Mouse (Mus musculus): ENCODE results near the gene Mpp3. TPM values are rescaled to one million over a fixed set of nuclear protein-coding genes. Genes with fewer than 3 reads are reported as not detected.

The Mpp3 gene
- total RNA-seq, 2 experiments from 2014 or later: 5.5 to 7.4 TPM

DNA sequence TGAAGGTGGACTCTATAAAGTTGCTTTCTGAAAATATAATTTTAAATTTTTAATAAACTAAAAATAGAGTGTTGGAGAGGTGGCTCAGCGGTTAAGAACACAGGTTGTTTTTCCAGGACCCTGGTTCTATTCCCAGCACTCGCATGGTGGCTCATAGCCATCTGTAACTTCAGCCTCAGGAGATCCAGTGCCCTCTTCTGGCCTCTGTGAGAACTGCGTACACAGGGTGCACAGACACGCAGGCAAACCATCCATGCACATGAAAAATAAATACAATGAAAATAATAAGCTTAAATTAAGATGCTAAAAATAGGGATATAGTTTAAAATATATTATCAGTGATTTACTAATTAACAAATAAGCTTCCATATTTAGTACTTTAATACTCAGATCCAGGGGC, 12.4 kb upstream of the Mpp3 start:
- DNase-seq: no peak
- intact Hi-C loops (cut with DNase I): loop anchor here (1.0 to 5.0 kb wide), 2 partner anchors 54 to 123 kb away; no protein-coding TSS in a partner anchor

DNA sequence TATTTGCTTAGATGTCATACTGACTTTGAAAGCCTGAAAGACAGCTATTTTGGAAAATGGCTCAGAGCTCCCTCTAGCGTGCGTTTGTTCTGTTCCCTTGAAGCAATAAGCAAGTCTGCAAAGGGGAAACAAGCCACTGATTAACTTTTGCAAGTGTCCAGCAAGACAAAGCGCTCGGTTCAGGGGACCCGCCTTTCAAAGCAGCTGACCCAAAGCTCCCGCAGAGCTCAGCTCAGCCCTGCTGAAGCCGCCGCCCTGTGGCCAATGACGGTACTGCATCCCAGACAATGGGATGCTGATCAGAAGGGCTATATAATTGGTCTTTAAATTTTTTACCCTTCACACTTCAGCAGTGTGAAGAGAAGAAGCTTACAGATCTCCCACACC, 11.9 kb upstream of the Mpp3 start:
- peak; percentile 91 to 95 for DNase-seq
- intact Hi-C loops (cut with DNase I): loop anchor here (1.0 to 5.0 kb wide), 2 partner anchors 54 to 123 kb away; no protein-coding TSS in a partner anchor

DNA sequence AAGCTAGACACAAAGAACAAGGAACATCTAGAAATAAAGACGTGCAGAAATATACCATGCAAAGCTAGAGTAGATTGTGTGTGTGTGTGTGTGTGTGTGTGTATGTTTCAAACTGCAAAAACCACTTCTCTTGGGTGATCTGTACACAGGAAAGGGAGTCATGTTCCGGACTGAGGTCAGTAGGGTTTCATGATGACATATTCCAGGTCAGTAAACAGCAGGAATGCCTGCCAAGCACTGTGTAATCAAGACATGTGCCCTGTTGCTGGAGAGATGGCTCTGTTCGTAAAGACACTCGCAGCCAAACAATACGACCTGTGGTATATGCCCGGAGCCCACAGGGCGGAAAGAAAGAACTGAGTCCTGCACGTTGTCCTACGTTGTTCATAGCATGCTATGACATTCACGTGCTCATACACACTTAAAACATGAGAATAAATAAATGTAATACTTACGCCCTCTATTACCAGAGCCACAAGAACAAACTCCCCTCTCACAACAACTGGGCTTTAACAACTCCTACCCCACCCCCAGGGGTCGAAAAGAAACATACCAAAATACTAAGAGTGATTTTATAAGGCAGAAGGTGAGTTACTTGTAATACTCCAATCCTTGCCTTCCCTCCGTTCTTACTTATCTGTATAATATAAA, 11.4 kb upstream of the Mpp3 start:
- intact Hi-C loops (cut with DNase I): loop anchor here (1.0 to 5.0 kb wide), 2 partner anchors 53 to 122 kb away; no protein-coding TSS in a partner anchor
- peak in 1 of 2 experiments; percentile 40 for DNase-seq

DNA sequence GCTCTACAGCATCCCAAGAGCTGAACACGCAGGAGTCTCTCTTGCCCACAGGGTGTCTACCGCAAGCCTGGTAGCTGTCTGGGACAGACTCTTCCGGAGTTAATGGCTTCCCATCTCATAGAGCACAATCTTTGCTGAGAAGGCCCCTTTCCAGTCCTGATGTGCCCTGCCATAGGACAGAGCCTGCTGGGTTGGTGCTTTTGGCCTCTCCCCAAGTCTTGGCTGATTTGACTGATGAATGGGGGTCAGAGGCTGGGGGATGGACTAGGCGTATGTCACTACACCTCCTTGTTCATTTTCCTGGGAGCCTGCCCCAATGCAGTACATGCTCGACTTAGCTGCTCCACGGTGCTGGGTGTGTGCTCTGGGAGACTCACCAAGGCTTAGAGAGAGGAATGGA, 9.5 kb upstream of the Mpp3 start:
- intact Hi-C loops (cut with DNase I): no loop called here
- no peak for DNase-seq

DNA sequence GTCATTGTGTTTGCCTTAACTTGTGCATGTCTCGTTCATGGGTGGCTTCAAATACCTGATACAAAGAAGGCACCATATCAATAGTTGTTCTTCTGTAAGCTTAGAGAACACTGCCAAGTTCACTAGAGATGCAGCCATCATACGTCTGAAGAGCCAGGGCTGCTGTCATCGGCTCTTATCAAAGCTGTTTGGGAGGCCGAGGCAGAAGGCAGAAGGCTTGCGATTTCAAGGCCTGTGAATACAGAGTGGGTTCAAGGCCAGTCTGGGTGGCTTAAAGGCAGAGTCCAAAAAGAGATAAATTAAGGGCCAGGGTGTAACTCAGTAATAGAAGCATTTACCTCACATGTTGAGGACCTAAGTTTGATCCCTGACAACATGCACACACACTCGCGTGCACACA, 8.1 kb upstream of the Mpp3 start:
- intact Hi-C loops (cut with DNase I): no loop called here
- DNase-seq: no peak

DNA sequence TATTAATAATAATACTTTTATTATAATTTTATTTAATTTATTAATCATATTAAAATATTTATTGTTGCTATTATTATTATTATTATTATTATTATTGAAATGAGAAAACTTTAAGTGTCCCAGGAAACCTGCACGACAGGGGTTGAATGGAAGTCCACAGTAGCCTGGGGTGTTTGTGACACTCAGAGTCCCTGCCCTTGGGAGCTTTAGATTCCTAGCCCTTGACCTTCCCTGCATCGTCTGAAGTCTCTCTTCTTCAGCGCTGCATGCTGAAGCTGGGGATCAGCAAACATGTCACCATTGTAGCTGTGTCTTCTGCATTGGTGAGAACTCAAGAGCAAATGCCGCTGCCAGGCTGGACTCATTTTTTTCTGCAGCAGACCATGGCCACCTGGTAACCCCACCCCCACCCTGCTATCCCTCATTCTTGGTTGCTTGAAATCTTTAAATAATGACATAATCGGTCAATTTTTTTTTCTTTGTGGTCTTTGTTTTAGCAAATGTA, 7.2 kb upstream of the Mpp3 start:
- intact Hi-C loops (cut with DNase I): no loop called here
- no peak for DNase-seq

DNA sequence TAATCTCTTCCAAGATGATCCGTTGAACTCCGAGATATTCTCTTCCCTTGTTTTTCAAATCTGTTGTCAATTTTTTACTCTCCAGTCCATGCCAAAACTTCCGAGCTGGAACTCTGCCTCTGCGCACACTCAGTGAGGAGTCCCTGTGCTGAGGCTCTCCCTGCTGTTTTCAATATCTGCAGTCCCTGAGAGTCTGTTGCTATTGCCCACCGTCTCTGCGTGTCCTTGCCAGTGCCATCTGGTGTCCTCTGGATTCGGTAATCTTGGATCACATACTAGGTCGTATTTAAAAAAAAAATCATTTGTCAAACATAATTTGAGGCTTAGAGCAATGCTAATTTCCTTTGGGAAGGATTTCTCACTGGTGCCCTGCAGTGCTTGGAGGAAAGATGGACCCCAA, 6.6 kb upstream of the Mpp3 start:
- intact Hi-C loops (cut with DNase I): no loop called here
- no peak for DNase-seq

DNA sequence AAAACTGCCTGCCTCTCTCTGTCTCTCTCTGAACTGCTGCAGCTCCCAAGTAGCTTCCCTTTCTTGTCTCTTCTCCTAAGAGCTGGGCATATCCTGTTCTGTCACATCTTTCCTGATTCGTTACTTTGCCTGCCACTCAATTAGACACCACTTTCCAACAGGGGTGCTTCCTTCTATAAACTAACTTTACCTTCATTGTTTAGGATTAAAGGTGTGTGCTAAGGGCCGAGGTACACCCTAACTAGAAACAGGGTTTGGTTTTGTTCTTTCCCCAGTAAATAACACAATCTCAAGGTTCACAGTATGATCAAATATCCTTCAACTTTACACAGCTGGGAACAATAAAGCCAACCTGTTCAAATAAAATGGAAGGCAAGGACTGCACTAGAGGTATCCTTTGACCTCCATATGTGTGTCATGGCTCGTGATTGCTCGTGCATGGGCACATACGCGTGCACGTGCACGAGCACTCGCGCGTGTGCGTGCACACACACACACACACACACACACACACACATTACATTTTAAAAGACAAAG, 4.9 kb upstream of the Mpp3 start:
- DNase-seq: no peak
- intact Hi-C loops (cut with DNase I): no loop called here

DNA sequence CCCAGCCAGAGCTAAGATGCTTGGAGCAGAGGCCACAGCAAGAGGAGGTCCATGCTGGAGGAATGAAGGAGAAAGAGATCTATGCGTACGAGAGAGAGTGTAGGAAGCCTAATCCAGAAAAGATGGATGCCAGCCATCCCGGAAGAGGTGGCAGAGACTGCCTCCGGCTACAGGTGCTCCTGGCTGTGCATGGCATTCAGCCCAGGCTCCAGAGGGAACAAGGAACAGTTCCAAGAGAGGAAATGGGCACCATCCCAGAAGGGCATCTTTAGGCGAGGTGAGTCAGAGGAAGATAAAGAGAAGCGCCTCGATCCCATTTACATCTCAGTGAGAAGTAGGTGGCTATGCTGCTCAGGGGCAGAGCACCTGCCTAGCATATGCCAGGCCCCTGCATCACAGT, 2.9 kb upstream of the Mpp3 start:
- intact Hi-C loops (cut with DNase I): no loop called here
- DNase-seq: no peak

DNA sequence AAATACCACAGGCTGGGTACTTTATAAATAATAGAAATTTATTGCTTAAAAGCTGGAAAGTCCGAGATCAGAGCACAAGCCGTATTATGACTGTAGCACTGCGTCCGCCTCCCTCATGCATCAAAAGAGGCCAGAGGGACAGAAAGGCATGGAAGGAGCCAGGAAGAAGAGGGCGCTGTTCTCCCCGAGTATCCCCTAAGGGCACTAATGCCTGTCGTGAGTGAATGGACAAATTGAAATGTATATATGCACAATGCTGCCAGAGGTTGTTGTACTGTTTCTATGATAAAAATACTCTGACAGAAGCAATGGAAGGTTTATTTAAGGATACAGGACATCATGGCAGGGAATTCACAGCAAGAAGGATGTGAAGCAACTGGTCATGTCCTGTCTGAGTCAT, 1.7 kb upstream of the Mpp3 start:
- no peak for DNase-seq
- intact Hi-C loops (cut with DNase I): no loop called here

DNA sequence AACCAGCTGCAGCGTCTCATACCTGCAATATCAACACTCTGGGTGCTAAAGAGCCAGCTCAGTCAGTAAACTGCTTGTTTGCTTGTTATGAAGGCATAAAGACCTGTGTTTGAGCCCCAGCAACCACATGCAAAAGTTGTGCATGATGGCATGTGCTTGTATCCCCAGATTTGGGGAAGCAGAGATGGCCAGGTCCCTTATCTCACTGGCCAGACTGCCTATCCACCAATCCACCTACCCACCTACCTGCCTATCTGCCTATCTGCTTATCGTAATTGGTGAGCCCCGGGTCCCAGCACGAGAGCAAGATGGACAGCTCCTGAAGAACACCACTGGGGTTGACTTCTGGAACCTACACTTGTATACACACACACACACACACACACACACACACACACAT, 1.0 kb upstream of the Mpp3 start:
- no peak for DNase-seq
- intact Hi-C loops (cut with DNase I): no loop called here

DNA sequence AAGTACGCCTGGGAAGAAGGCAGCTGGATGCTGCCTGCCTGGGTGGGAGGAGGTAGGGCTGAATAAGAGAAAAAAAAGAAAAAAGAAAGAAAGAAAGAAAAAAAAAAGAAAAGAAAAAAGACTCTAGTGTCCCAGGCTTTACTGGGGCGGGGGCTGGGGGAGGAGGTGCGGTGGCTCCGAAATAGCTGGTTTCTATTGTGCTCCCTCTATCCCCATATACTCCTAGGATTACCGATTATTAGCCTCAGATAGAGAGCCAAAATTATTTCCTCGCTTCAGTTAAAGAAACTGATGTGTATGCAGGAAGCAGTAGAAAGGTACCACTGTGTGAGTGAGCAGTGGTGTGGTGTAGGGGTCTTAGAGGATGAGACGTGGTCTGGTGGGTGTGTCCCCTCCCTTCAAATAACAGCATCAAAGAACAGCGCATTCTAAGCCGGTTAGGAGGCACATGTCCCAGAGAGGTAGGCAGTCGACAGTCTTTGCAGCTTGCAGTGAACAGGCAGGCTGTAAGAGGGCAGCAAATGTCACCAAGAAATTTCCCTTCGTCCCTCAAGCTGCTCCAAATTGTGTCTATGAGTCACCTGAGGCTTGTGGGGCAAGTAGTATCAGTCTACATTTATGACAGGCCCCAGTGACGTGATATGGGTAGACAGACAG, 772 bp downstream of the Mpp3 start:
- intact Hi-C loops (cut with DNase I): no loop called here
- no peak for DNase-seq

DNA sequence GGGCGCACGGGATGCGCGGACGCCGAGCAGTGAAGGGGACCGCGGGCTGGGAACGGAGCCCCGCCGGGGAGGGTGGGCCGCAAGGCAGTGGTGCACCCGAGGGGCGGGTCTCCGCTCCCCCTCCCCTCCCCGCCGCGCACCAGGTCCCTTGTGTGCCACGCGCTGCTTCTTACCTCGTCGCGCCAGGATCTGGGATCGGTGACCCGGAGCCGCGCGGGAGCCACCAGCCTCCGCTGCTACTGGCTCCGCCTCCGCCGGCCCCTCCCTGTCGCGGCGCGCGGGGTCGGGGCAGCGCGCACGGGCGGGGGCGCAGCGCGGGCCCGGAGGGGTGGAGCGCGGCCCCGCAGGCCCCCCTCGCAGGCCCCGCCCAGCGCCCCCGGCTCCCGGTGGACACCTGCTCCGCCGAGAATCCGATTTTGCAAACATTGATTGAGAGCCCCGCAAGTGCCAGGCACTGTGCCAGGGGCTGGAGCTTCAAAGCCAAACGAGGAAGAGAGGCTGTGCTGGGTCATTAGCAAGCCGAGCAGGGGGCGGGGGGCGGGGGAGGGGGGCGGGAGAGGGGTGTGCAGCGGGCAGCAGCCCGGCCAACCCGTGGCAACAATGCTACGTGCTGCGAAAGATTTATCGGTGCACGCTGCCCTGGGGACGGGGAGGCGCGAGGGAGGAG, 1.4 kb downstream of the Mpp3 start:
- peak; percentile 69 to 71 for DNase-seq
- intact Hi-C loops (cut with DNase I): no loop called here

DNA sequence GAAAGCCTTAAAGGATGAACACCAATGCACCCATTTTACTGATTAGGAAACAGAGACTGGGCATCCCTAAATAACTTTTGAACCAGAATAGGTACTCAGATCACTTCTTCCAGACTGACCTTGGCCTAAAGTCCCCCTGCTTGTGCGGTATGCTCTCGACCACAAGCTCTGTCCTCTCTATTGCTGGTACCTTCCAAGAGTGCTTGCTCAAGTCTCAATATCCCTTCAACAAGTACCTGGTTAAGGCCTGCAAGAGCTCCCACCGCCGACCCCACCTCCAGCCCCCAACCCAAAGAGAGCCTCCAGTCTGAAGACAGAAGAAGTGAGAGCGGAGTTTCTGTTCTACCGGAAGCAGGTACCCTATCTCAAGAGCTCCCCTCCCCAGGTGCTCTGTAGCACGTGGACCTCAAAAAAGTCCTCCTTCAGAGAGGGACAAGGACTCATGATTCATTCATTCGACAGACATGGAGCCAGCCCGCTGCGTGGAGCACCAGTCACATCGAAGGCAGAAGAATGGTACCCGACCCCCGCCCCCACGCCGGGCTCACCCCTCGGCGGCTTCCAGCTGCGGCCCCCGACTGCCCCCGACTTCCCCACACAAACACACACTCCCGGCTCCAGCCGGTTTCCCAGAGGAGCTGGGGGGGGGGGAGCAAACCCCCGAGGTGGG, 2.1 kb downstream of the Mpp3 start:
- no peak for DNase-seq
- intact Hi-C loops (cut with DNase I): no loop called here

DNA sequence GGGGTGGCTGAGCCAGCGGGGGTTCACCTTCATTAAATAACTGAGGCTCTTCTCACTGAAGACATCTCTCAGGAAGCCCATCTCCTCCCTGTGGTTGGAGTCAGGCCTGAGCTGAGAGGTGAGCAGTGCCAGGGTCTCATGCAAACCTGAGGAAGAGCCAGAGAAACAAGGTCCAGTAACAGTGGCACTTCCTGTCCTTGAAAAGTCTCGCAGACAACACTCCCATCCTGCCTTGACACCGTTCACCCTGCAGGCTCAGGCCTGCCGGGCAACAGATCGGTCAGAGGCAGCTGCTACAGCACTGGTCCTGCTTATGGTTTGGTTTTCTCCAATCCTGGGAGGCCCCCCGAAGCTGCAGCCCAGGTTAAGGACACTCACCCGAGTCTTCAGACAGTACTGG, 2.9 kb downstream of the Mpp3 start:
- no peak for DNase-seq
- intact Hi-C loops (cut with DNase I): no loop called here

DNA sequence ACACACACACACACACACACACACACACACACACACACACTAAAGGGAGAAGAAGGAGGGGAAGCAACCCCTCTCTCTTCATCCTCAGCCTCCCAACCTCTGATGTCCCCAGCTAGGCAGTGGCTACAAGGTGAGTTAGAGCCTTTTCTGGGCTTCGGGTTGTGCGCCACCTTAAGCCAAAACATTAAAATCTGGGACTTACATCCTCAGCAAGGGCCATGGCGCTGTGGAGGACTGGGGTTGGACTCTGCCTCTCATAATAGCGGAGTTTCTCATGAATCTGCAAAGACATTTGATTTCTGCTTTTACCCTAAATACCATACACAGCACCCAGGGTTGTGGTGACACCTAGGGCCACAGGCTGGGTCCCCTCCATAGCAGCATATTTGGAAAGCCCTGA, 3.4 kb downstream of the Mpp3 start:
- intact Hi-C loops (cut with DNase I): no loop called here

DNA sequence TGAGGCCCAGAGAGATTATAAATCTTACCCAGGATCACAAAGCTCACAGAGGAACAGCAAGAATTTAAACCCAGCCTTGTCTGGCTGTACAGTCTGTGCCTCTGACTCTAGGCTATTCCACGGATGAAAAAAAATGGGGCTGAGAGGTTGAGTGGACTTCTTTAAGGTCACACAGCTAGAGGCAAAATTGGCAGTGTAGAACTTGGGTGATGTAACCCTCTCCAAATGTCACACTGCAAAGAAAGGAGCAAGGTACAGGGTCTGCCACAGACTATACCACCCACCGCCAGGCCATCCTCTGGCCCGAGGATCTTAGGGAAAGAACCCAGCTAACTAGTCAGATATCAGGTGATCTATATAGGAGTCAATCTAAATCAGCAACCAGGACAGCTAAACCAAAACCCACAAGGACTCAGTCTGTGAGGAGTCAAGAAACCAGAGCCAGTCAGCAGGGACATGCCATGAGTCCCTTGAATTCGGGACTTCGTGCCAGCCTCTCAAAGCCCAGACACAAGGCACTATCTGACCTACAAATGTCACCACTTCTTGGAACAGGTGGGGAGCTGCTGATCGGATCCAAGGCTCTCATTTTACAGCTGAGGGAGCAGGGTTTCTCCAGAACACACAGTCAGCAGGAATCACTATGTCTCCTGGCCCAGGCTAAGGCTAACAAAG, 4.0 kb downstream of the Mpp3 start:
- intact Hi-C loops (cut with DNase I): no loop called here
- DNase-seq: no peak

More for the DNA sequence above, 3.4 kb downstream of the Mpp3 start:
- DNase-seq: no peak

DNA sequence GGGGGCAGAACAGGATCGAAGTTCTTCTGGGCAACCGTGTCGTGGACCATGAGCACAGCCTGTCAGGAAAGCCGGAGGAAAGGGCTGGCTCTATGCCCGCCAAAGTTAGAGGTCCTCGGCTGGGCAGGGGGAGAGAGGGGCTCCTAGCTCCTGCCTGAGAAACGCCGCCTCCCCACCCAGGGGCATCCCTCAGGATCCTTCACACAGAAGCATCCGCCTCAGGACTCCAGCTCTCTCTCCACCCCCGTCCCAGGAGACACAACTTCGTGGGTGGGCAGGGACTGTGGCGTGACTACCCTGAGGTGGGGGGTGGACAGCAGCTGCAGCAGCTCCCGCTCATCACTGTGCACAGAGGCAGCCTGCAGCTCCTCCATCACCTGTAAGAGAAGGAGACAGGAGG, 4.9 kb downstream of the Mpp3 start:
- intact Hi-C loops (cut with DNase I): no loop called here
- DNase-seq: no peak

DNA sequence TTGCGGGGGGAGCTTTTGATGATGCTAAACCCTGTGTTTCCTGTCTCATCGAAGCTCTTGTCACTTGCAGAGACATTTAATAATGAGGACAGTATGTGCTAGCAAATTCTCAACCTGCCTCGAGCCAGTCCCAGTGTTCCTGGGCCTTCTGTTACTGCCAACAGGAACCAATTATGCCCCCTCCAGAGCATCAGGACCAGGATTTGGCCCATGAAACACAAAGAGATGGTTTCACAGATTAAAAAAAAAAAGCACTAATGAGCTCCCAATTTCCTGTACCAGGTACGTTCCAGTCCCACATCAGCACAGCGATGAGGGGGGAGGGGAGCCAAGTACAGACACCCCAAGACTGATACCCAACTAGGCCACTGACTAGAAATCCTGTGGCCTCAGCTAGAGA, 7.1 kb downstream of the Mpp3 start:
- no peak for DNase-seq
- intact Hi-C loops (cut with DNase I): no loop called here

DNA sequence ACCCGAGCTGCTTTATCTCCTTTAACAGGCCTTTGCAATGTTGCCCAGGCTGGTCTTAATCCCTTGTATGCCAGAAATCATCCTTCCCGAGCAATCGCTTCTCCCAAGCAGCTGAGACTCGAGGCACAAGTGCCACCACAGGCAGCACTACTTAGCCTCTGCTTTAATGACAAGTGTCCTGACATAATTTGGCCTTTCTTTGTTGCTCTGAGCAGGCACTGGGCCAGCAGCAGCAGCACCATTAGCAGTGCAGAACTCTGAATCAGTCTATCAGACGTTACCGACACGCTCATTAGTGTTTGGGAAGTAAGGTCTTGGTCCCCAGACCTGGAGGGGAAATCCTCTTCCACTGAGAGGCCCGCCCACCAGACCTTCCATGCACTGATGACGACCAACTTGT, 8.5 kb downstream of the Mpp3 start:
- no peak for DNase-seq
- intact Hi-C loops (cut with DNase I): no loop called here

DNA sequence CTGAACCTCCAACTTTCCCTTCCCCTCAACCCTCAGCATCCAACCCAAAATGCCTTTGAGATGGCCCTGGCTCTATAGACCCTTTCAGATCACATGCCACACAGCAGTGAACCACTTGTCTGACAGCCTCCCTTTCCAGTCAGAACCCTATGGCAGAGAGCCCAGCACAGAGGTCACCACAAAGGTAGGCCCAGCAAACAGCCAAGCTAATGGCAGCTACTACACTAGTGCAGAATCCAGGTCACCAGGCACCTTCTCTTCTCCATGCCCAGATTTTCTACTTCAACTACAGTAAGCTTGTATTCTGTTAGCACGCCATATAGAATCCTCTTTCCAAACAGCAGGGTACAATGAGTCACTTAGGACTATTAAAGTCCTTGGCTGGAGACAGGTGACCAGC, 12.1 kb downstream of the Mpp3 start:
- intact Hi-C loops (cut with DNase I): no loop called here
- DNase-seq: peak; percentile 69 to 75
